Mouse (Mus musculus): Measurements from ENCODE around the gene N4bp2l1. TPM values are rescaled to one million over a fixed set of nuclear protein-coding genes. Genes with fewer than 3 reads are reported as not detected.

N4bp2l1 gene
- total RNA-seq, 2 experiments from 2014 or later: 51.2 to 58.5 TPM

DNA sequence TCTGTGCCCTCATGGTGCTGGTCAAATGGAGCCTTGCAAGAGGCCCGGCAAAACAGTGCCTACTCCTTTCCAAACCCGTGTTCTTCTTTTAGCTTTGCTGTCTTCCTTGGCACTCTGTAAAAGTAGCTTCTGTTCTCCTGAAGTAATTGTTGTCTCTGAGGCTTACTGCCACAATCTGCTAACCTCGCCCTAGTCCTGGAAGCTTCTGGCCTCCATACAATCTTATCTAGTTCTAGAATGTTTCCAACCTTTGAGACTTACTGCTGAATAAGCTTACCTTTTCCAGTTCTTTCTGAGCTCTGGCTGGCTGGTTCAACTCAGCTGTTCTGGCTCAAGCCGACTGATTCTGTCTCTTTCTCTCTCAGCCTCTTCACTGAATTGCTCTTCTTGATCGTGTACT lies 35.2 kb downstream of the N4bp2l1 start:
- no peak for DNase-seq

- no peak for DNase-seq
Measured at GRCm38 (mm10) chr5:150561376-150561775, 35.6 kb downstream of the N4bp2l1 start.

GRCm38 (mm10) chr5:150560851-150561250 lies 36.1 kb downstream of the N4bp2l1 start:
- no peak for DNase-seq

DNA sequence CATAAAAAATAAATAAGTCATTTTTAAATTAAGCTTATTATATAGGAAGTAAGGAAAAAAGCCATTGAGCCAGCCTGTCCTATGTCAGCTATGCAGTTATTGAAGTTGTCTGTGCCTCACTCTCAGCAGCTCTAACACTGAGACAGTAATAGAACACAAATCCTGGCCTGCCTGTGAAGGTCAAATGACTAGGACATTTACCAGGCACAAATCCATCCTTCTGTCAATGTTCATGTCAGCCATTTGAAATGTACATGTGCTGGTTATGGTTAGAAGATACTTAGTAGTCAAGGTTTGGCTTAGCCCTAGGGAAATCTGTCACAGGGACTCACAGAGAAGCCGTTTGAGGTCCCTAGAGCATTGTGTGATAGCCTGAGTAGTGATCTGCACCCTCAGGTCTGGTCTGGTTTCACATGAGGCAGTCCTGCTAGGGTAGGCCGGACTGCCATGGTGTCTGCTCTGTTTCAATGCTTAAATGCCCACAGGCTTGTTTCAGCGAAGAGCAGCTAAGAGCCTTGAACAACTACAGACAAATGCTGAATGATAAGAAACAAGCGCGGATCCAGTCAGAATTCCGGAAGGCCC lies 37.4 kb downstream of the N4bp2l1 start:
- DNase-seq: no peak

DNA sequence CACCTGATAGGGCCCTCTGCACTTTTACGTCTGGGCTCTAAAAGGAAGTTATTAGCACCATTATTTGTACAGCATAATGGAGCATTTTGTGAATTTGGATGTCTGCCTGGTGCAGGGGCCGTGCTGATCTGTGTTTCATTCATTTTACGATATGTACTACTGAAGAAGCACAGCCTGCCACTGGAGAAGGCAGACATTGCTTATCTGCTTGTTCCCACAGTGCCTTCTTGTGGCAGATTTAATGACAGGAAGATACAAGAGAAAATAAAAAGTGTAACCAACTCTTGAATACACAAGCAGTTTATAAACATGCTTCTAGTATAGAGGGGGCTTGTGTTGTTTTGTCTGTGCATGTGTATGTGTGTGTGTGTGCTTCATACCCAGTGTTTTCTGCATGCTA lies 45.4 kb downstream of the N4bp2l1 start:
- DNase-seq: no peak

GRCm38 (mm10) chr5:150543184-150543583 lies 53.8 kb downstream of the N4bp2l1 start:
- DNase-seq: no peak

- no peak for DNase-seq
Measured at GRCm38 (mm10) chr5:150541302-150541701, 55.7 kb downstream of the N4bp2l1 start.

DNA sequence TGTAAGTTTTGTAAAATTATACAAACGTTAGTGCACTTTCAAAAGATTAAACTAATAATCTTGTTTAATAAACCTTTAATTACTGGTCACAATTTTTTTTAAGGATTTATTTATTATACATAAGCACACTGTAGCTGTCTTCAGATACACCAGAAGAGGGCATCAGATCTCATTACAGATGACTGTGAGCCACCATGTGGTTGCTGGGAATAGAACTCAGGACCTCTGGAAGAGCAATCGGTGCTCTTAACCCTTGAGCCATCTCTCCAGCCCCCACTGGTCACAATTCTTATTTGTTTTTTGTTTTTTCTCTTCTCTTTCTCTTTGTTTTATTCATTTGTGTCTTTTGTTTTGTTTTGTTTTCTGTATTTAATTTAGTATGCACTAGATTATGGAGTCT lies 71.7 kb downstream of the N4bp2l1 start:
- no peak for DNase-seq

- DNase-seq: no peak
Measured at GRCm38 (mm10) chr5:150522867-150523234, 74.1 kb downstream of the N4bp2l1 start.

- peak; percentile 90 to 92 for DNase-seq
Measured at GRCm38 (mm10) chr5:150521937-150522866, 74.8 kb downstream of the N4bp2l1 start, which contains the start of gene Brca2. Gene Brca2 (plus strand): TSS chr5:150522630.

Other genes starting within 250 kb of the N4bp2l1 start
- not detected for gene Zar1l, start 79.0 kb downstream of the N4bp2l1 start, total RNA-seq (2021)
- gene Brca2, start 74.6 kb downstream of the N4bp2l1 start, total RNA-seq (2021): 1 to 10 TPM; 4.3 to 5.3 TPM
- gene N4bp2l2, start 69.0 kb upstream of the N4bp2l1 start, total RNA-seq (2021): 10 to 100 TPM; 84.8 to 97.6 TPM
- 10 to 100 TPM; 81.7 to 83.7 TPM for gene Pds5b, start 76.6 kb upstream of the N4bp2l1 start, total RNA-seq (2021)